Mouse (Mus musculus) induced T-regulatory cell, adult 2 months (primary cell): Measurements from ENCODE around the gene Hmces.

Experiments
- DNase-seq: peaks from one replicate; pipeline ENCODE4 v3.0.0-alpha.2; 2012; ENCODE audit warnings: low read depth

Gene Hmces

GRCm38 (mm10) chr6:87913661-87914325, at the start of gene Hmces:
Gene Hmces, plus strand, starts transcription at chr6:87913935.
- DNase-seq, result peak; percentile 93

- DNase-seq, result no peak
Measured at GRCm38 (mm10) chr6:87866211-87866610, 47.5 kb upstream of the Hmces start.

- DNase-seq, result no peak
Measured at GRCm38 (mm10) chr6:87867256-87867655, 46.5 kb upstream of the Hmces start.

GRCm38 (mm10) chr6:87868871-87869506, 44.7 kb upstream of the Hmces start:
- DNase-seq, result no peak

GRCm38 (mm10) chr6:87870440-87870839, 43.3 kb upstream of the Hmces start:
- DNase-seq, result no peak

GRCm38 (mm10) chr6:87871240-87871639, 42.5 kb upstream of the Hmces start:
- no peak for DNase-seq

GRCm38 (mm10) chr6:87873104-87873503, 40.6 kb upstream of the Hmces start:
- no peak for DNase-seq

GRCm38 (mm10) chr6:87873963-87874362, 39.8 kb upstream of the Hmces start:
- DNase-seq, result no peak

- DNase-seq, result no peak
Measured at GRCm38 (mm10) chr6:87875083-87875482, 38.7 kb upstream of the Hmces start.

GRCm38 (mm10) chr6:87875562-87875961, 38.2 kb upstream of the Hmces start:
- no peak for DNase-seq

GRCm38 (mm10) chr6:87876068-87876643, 37.6 kb upstream of the Hmces start:
- DNase-seq, result peak; percentile 9

GRCm38 (mm10) chr6:87879010-87879409, 34.7 kb upstream of the Hmces start:
- peak; percentile 44 for DNase-seq

GRCm38 (mm10) chr6:87879628-87880027, 34.1 kb upstream of the Hmces start:
- DNase-seq, result no peak

- no peak for DNase-seq
Measured at GRCm38 (mm10) chr6:87882221-87882620, 31.5 kb upstream of the Hmces start.

- DNase-seq, result no peak
Measured at GRCm38 (mm10) chr6:87882816-87883215, 30.9 kb upstream of the Hmces start.

- peak; percentile 7 for DNase-seq
Measured at GRCm38 (mm10) chr6:87886721-87887120, 27.0 kb upstream of the Hmces start.

GRCm38 (mm10) chr6:87887594-87888233, 26.0 kb upstream of the Hmces start, which contains the start of gene Copg1:
Gene Copg1, plus strand, starts transcription at chr6:87887814.
- DNase-seq, result peak; percentile 100

GRCm38 (mm10) chr6:87893931-87894330, 19.8 kb upstream of the Hmces start:
- no peak for DNase-seq

- DNase-seq, result no peak
Measured at GRCm38 (mm10) chr6:87898028-87898427, 15.7 kb upstream of the Hmces start.

- peak; percentile 34 for DNase-seq
Measured at GRCm38 (mm10) chr6:87906632-87907031, 7.1 kb upstream of the Hmces start.

GRCm38 (mm10) chr6:87909181-87909580, 4.6 kb upstream of the Hmces start:
- DNase-seq, result no peak

GRCm38 (mm10) chr6:87911559-87911958, 2.2 kb upstream of the Hmces start:
- no peak for DNase-seq
